Mouse (Mus musculus) midbrain, embryonic 13.5 days (tissue): ENCODE measurements around the gene Eid1. TPM values are rescaled to one million over a fixed set of nuclear protein-coding genes. Genes with fewer than 3 reads are reported as not detected.

Experiments
- ATAC-seq: fragments of 200-750 bp; cut with Nextera tagmentation; 2 replicates; pipeline ENCODE4 v1.8.0; 2017; ENCODE audit warnings: mild to moderate bottlenecking, moderate TSS enrichment, moderate library complexity
- H3K27ac ChIP-seq: fragments of 300-500 bp; sonication (generic); 2 replicates; pipeline ENCODE4 v1.5.1; 2015; ENCODE audit warnings: inconsistent platforms, mild to moderate bottlenecking, moderate library complexity
- H3K27me3 ChIP-seq: fragments of 300-500 bp; sonication (generic); 2 replicates; pipeline ENCODE4 v1.6.1; 2015; ENCODE audit warnings: mild to moderate bottlenecking, inconsistent platforms
- H3K36me3 ChIP-seq: fragments of 300-500 bp; sonication (generic); 2 replicates; pipeline ENCODE4 v1.6.1; 2015; ENCODE audit warnings: mild to moderate bottlenecking, inconsistent platforms
- H3K4me1 ChIP-seq: fragments of 300-500 bp; sonication (generic); replicated peaks from 2 replicates; pipeline ENCODE4 v1.6.1; 2015; ENCODE audit warnings: inconsistent platforms
- H3K4me2 ChIP-seq: fragments of 300-500 bp; sonication (generic); replicated peaks from 2 replicates; pipeline ENCODE4 v1.6.1; 2015; ENCODE audit warnings: moderate library complexity, mild to moderate bottlenecking, inconsistent platforms
- H3K4me3 ChIP-seq: fragments of 300-500 bp; sonication (generic); replicated peaks from 2 replicates; pipeline ENCODE4 v1.5.1; 2015; ENCODE audit warnings: mild to moderate bottlenecking, inconsistent platforms
- H3K9ac ChIP-seq: fragments of 300-500 bp; sonication (generic); replicated peaks from 2 replicates; pipeline ENCODE4 v1.6.1; 2015; ENCODE audit warnings: mild to moderate bottlenecking, inconsistent platforms
- H3K9me3 ChIP-seq: fragments of 300-500 bp; sonication (generic); 2 replicates; pipeline ENCODE4 v1.6.1; 2016; ENCODE audit warnings: mild to moderate bottlenecking, inconsistent platforms
- WGBS: fragments of 180-500 bp; shearing (Covaris S2); methylation state at CpG from one replicate; pipeline ENCODE4 v1.1.7; 2015; 5-methylcytosine and 5-hydroxymethylcytosine counted together
- polyA plus RNA-seq: library from polyadenylated mRNA; unstranded; fragments of >200 nt; fragmentation: Nextera tagmentation; extraction: Ambion mirVana; gene quantifications from 2 replicates; pipeline ENCODE4 v1.2.1, GENCODE M21; 2015

Gene Eid1
- 359 and 367 TPM in 2 replicates for polyA plus RNA-seq

GRCm38 (mm10) chr2:125672957-125673631 lies at the start of gene Eid1:
Gene Eid1, plus strand, starts transcription at chr2:125673095.
- H3K27ac ChIP-seq: peak within 1 kb of the TSS; percentile 90
- peak within 1 kb of the TSS; percentile 73 for H3K4me3 ChIP-seq
- H3K9ac ChIP-seq: peak within 1 kb of the TSS; percentile 86
- H3K36me3 ChIP-seq: no peaks in the 10 kb centered on the region
- ATAC-seq: peak; percentile 93
- no peaks in the 10 kb centered on the region for H3K9me3 ChIP-seq
- peaks cover 14% of the 10 kb centered on the region for H3K4me1 ChIP-seq
- H3K4me2 ChIP-seq: peak within 1 kb of the TSS; percentile 65
- WGBS: under 1% methylated on average over 61 of the region's 79 CpGs
- H3K27me3 ChIP-seq: no peaks in the 10 kb centered on the region

- Histone ChIP-seq H3K4me1 (peaks cover 24% of the 10 kb centered on the region), H3K27ac (no peak overlapping the region), H3K9me3 (no peaks in the 10 kb centered on the region), H3K36me3 (peaks cover 10% of the 10 kb centered on the region), H3K9ac (no peak overlapping the region), H3K27me3 (no peaks in the 10 kb centered on the region), H3K4me3 (no peak overlapping the region), H3K4me2 (no peak overlapping the region)
- WGBS: 96% methylated on average over 15 of the region's 15 CpGs
- ATAC-seq: no peak
Observed at GRCm38 (mm10) chr2:125623211-125623610, 49.7 kb upstream of the Eid1 start.

- peak overlapping the region; percentile 81 for H3K9ac ChIP-seq
- H3K4me1 ChIP-seq: peaks cover 24% of the 10 kb centered on the region
- no peaks in the 10 kb centered on the region for H3K27me3 ChIP-seq
- no peak for ATAC-seq
- peak overlapping the region; percentile 88 for H3K4me3 ChIP-seq
- H3K27ac ChIP-seq: no peak overlapping the region
- H3K9me3 ChIP-seq: no peaks in the 10 kb centered on the region
- H3K4me2 ChIP-seq: peak overlapping the region; percentile 83
- WGBS: 18% methylated on average over 9 of the region's 9 CpGs
- peaks cover 7% of the 10 kb centered on the region for H3K36me3 ChIP-seq
Observed at GRCm38 (mm10) chr2:125624127-125624685, 48.7 kb upstream of the Eid1 start.

GRCm38 (mm10) chr2:125624837-125625351 lies 48.0 kb upstream of the Eid1 start, which contains the start of gene Cep152:
Gene Cep152, minus strand, starts transcription at chr2:125625113.
- no peaks in the 10 kb centered on the region for H3K27me3 ChIP-seq
- H3K9me3 ChIP-seq: no peaks in the 10 kb centered on the region
- H3K4me2 ChIP-seq: peak within 1 kb of the TSS; percentile 83
- 0% methylated on average over 50 of the region's 50 CpGs for WGBS
- peak; percentile 99 for ATAC-seq
- H3K4me3 ChIP-seq: peak within 1 kb of the TSS; percentile 88
- peak within 1 kb of the TSS; percentile 81 for H3K9ac ChIP-seq
- H3K36me3 ChIP-seq: no peaks in the 10 kb centered on the region; the same call in 1 of the 2 replicates
- no peak within 1 kb of the TSS for H3K27ac ChIP-seq
- H3K4me1 ChIP-seq: peaks cover 24% of the 10 kb centered on the region

- Histone ChIP-seq H3K9me3 (no peaks in the 10 kb centered on the region), H3K9ac (no peak overlapping the region), H3K27me3 (no peaks in the 10 kb centered on the region), H3K36me3 (no peaks in the 10 kb centered on the region), H3K4me3 (no peak overlapping the region), H3K27ac (no peak overlapping the region), H3K4me2 (no peak overlapping the region), H3K4me1 (peaks cover 20% of the 10 kb centered on the region)
- ATAC-seq: no peak
- 90% methylated on average over 4 of the region's 4 CpGs for WGBS
Observed at GRCm38 (mm10) chr2:125626536-125626935, 46.4 kb upstream of the Eid1 start.

- no peaks in the 10 kb centered on the region for H3K27me3 ChIP-seq
- H3K9ac ChIP-seq: no peak overlapping the region
- no peak overlapping the region for H3K27ac ChIP-seq
- no peaks in the 10 kb centered on the region for H3K9me3 ChIP-seq
- H3K4me1 ChIP-seq: peaks cover 15% of the 10 kb centered on the region
- WGBS: 89% methylated on average over 6 of the region's 6 CpGs
- ATAC-seq: no peak
- H3K36me3 ChIP-seq: no peaks in the 10 kb centered on the region
- H3K4me2 ChIP-seq: no peak overlapping the region
- no peak overlapping the region for H3K4me3 ChIP-seq
Observed at GRCm38 (mm10) chr2:125628487-125628886, 44.4 kb upstream of the Eid1 start.

- H3K4me1 ChIP-seq: 0 out of 2 replicates have a peak, but pooled peaks cover 4% of the 10 kb centered on the region
- no peaks in the 10 kb centered on the region for H3K36me3 ChIP-seq
- H3K27ac ChIP-seq: no peak overlapping the region
- H3K4me2 ChIP-seq: no peak overlapping the region
- no peaks in the 10 kb centered on the region for H3K9me3 ChIP-seq
- no peak overlapping the region for H3K4me3 ChIP-seq
- no peaks in the 10 kb centered on the region for H3K27me3 ChIP-seq
- no peak for ATAC-seq
- no peak overlapping the region for H3K9ac ChIP-seq
- 91% methylated on average over 2 of the region's 2 CpGs for WGBS
Observed at GRCm38 (mm10) chr2:125630010-125630409, 42.9 kb upstream of the Eid1 start.

- Histone ChIP-seq H3K9ac (no peak overlapping the region), H3K27me3 (no peaks in the 10 kb centered on the region), H3K9me3 (no peaks in the 10 kb centered on the region), H3K36me3 (no peaks in the 10 kb centered on the region), H3K4me2 (no peak overlapping the region), H3K4me1 (no peaks in the 10 kb centered on the region), H3K4me3 (no peak overlapping the region), H3K27ac (no peak overlapping the region)
- WGBS: 84% methylated on average over 7 of the region's 7 CpGs
- ATAC-seq: no peak
Observed at GRCm38 (mm10) chr2:125637331-125637730, 35.6 kb upstream of the Eid1 start.

GRCm38 (mm10) chr2:125644912-125645311 lies 28.0 kb upstream of the Eid1 start:
- ATAC-seq: no peak

GRCm38 (mm10) chr2:125650038-125650437 lies 22.9 kb upstream of the Eid1 start:
- Histone ChIP-seq H3K4me2 (no peak overlapping the region), H3K4me1 (0 out of 2 replicates have a peak, but pooled peaks cover 6% of the 10 kb centered on the region), H3K4me3 (no peak overlapping the region), H3K27me3 (no peaks in the 10 kb centered on the region), H3K9me3 (no peaks in the 10 kb centered on the region), H3K9ac (no peak overlapping the region), H3K27ac (no peak overlapping the region), H3K36me3 (no peaks in the 10 kb centered on the region)
- WGBS: 92% methylated on average over 5 of the region's 5 CpGs
- no peak for ATAC-seq

More at GRCm38 (mm10) chr2:125644912-125645311, 28.0 kb upstream of the Eid1 start:
- Histone ChIP-seq H3K9me3 (no peaks in the 10 kb centered on the region), H3K27ac (no peak overlapping the region), H3K9ac (no peak overlapping the region), H3K27me3 (no peaks in the 10 kb centered on the region), H3K4me2 (no peak overlapping the region), H3K4me3 (no peak overlapping the region), H3K36me3 (no peaks in the 10 kb centered on the region), H3K4me1 (0 out of 2 replicates have a peak, but pooled peaks cover 5% of the 10 kb centered on the region)
- WGBS: 70% methylated on average over 6 of the region's 6 CpGs

- H3K9me3 ChIP-seq: no peaks in the 10 kb centered on the region
- H3K4me1 ChIP-seq: 0 out of 2 replicates have a peak, but pooled peaks cover 4% of the 10 kb centered on the region
- no peak overlapping the region for H3K27ac ChIP-seq
- no peaks in the 10 kb centered on the region for H3K27me3 ChIP-seq
- 94% methylated on average over 14 of the region's 14 CpGs for WGBS
- H3K36me3 ChIP-seq: no peaks in the 10 kb centered on the region
- H3K4me3 ChIP-seq: no peak overlapping the region
- no peak overlapping the region for H3K9ac ChIP-seq
- H3K4me2 ChIP-seq: no peak overlapping the region
- ATAC-seq: no peak
Observed at GRCm38 (mm10) chr2:125650742-125651352, 22.0 kb upstream of the Eid1 start.

- H3K4me3 ChIP-seq: no peak overlapping the region
- 0 out of 2 replicates have a peak, but pooled peaks cover 4% of the 10 kb centered on the region for H3K4me1 ChIP-seq
- no peak overlapping the region for H3K4me2 ChIP-seq
- no peaks in the 10 kb centered on the region for H3K9me3 ChIP-seq
- no peak overlapping the region for H3K27ac ChIP-seq
- H3K27me3 ChIP-seq: no peaks in the 10 kb centered on the region
- no peaks in the 10 kb centered on the region for H3K36me3 ChIP-seq
- WGBS: 57% methylated on average over 8 of the region's 8 CpGs
- no peak overlapping the region for H3K9ac ChIP-seq
- ATAC-seq: no peak
Observed at GRCm38 (mm10) chr2:125651563-125651962, 21.3 kb upstream of the Eid1 start.
